Mouse (Mus musculus) olfactory bulb, adult 2 months (tissue): ENCODE data around the gene Cacna1c.

ENCODE experiments used
- CTCF ChIP-seq: fragments of 200-500 bp; IDR thresholded peaks from 2 replicates; pipeline ENCODE4 v1.5.1; 2012; ENCODE audit warnings: low read depth, mild to moderate bottlenecking, low read length, moderate library complexity; ENCODE audit not compliant: insufficient read depth
- POLR2A ChIP-seq: fragments of 200-500 bp; IDR thresholded peaks from 2 replicates; pipeline ENCODE4 v1.6.1; 2012; ENCODE audit warnings: mild to moderate bottlenecking, low read depth, low read length, moderate library complexity; ENCODE audit not compliant: insufficient read depth

DNA sequence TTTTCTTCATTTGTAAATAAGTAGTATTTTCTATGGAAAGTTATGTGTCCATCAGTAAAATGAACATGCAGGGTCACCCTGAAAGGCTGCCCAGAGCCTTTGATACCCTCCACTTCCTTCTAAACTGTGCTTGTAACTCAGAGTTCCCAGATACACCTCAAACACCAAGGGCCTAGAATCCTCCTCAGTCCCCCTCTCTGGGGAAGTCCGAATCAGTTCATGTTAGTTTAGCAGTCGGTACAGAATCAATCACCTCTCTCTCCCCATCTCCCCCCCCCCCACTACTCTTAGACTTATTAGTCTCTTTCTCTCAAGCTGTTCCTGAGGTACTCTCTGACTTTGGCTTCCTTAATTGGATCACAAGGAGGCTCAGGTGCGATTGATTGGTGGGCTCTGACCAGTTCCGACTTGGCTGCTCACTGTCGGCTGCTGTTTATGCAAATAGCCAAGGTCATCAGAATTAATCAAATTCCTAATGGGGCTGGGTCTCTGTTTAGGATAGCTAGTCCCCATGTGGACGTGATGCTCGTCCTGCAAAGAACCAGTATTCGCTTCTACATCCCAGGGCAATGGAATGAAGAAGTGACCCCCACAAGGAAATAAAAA lies 3.2 kb upstream of the Cacna1c start:
- TF ChIP-seq CTCF (no peak), POLR2A (no peak)
